Mouse (Mus musculus) R1 (cell line): ENCODE results near the gene Gm4756.
"Not testable (repeated sequence)": the region's sequence is repeated elsewhere in the genome, so short reads cannot be mapped to it uniquely, and the experiment has no call there.

Source experiments
- DNase-seq: peaks from one replicate; pipeline ENCODE4 v3.0.0-alpha.2; 2018; ENCODE audit warnings: low read depth, low spot score

Gm4756 gene

GRCm38 (mm10) chr12:72649611-72650330 lies at the start of gene Gm4756:
Gm4756 (minus strand) TSS chr12:72649661.
- DNase-seq: peak; percentile 97

DNA sequence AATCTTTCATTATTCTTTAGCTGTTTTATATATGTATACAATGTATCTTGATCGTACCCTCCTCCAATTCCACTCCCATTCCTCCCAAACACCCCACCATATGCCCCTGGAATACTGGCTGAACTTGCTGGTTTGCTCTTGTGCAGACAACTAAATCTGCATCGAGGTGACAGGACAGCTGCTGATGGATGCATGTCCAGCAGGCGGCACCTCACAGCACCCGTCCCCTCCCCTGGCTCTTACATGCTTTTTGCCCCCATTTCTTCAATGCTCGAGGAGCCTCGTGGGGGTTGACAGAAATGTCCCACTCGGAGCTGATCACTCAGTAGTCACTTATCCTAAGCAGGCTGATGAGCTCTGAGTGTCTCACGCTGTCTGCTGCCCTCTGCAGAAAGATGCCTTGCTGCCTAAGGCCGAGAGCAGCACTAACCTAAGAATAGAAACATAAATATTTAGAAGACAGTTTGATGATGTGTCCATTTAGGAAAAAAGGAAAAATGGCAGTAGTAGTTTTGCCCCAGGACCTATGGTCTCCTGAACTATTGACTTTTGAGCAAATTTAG lies 45.5 kb upstream of the Gm4756 start:
- peak; percentile 27 for DNase-seq

GRCm38 (mm10) chr12:72694438-72694837 lies 45.0 kb upstream of the Gm4756 start:
- no peak for DNase-seq

GRCm38 (mm10) chr12:72693895-72694294 lies 44.4 kb upstream of the Gm4756 start:
- peak; percentile 65 for DNase-seq

DNA sequence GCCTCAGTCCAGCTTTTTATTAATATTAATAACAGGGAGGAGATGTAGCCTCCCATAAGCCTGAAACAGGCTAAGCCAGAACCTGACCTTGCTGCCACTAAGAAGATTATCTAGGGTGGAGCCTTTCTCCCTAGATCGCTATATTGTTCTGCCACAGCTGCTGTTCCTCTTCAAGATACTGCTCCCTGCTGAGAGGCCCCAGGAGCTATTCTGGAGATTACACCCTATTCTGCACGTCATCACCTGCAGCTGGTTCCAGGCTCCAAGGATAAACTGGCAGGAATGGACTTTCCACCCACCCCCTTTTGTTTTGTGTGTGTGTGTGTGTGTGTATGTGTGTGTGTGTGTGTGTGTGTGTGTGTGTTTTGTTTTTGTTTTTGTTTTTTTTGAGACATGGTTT lies 38.8 kb upstream of the Gm4756 start:
- peak; percentile 84 for DNase-seq

GRCm38 (mm10) chr12:72687741-72688140 lies 38.3 kb upstream of the Gm4756 start:
- peak; percentile 83 for DNase-seq

DNA sequence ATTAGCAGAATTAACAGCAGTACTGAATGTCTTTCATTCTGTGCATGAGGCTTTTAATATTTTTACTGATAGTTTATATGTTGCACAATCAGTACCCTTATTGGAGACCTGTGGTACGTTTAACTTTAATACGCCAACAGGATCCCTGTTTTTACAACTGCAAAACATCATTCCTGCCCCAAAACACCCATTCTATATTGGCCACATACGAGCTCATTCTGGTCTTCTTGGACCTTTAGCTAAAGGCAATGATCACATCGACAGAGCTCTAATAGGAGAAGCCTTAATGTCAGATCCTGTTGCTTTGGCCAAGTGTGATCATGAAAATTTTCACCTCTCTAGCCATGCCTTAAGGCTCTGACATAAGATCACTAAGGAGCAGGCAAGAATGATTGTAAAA lies 37.1 kb upstream of the Gm4756 start:
- DNase-seq: not testable (repeated sequence)

DNA sequence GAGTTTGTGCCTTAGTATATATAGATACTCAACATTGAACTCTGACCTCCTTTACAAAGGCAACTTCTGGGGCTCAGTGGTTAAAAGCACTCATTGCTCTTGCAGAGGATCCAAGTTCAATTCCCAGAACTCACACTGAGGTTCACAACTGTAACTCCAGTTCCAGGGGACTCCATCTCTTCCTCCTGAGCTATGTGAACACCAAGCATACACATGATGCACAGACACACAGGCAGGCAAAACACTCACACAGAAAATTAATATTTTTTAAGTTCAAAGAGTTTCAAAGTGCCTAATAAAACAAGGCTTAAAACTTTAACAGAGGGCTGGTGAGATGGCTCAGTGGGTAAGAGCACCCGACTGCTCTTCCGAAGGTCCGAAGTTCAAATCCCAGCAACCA lies 34.2 kb upstream of the Gm4756 start:
- DNase-seq: no peak

DNA sequence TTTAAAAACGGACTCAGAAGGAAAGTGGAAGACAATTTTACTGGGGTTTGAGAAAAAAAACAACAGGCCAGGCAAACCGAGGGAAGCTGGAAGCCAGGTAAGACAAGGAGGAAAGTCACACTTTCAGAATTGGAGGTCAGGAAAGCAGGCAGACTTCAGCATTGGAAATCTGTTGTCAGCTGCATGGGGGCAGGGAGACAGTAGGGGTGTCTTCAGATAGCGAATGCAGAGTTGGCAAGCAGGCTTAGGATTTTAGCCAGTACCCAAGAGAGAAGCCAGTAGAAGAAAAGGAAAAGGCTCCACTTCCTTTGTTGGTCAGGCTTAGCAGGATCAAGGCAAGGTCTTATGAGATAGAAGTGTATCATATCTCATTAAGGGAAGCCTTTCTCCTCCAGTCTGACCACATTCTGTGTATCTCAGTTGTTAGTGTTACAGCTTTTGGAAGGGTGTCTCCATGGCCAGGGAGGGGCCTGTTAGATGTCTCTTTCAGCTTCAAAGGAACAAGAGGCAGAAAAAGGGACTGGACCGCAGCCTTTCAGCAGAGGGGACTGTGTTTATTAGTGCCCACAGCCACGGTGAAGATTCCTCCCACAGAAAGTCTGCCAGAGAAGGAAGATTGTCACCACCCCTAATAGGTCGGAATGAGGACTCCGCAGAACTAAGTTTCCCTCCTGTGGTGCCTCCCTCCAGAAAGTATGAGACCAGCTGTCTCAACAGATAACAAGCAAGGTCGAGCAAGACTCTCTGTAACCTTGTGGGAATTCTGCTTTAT lies 33.2 kb upstream of the Gm4756 start:
- no peak for DNase-seq

DNA sequence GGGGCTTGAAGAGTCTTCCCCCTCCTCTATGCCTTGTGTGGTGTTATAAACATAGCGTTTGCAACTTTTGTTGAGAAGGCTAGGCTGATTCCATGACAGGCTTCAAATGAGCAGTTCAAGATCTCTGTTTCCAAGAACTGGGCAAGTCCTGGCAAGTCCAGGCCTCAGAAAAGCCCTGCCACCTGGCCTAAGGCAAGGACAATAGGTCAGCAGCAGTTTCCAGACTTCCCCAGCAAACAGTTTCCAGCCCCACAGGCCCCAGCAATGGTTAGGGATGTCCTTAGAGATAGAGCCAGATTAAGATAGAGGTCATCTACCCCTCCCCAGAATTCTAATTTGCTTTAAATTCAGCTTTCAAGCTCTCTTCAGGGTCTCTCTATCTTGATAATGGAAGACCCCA lies 32.5 kb upstream of the Gm4756 start:
- no peak for DNase-seq

DNA sequence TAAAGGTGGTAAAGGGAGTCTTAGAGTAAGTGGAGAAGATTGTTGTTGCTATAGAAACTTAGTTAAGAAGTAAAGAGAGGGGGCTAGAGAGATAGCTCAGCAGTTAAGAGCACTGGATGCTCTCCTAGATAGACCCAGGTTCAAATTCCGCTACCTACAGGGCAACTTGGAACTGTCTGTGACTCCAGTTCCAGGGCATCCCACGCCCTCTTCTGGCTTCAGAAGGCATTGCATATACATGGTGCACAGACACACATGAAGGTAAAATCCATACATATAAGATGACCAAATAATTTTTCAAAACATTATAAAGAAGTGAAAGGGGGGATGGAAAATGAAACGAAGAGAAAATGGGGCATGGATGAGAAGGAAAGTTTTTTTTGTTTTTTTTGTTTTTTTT lies 30.2 kb upstream of the Gm4756 start:
- peak; percentile 55 for DNase-seq

DNA sequence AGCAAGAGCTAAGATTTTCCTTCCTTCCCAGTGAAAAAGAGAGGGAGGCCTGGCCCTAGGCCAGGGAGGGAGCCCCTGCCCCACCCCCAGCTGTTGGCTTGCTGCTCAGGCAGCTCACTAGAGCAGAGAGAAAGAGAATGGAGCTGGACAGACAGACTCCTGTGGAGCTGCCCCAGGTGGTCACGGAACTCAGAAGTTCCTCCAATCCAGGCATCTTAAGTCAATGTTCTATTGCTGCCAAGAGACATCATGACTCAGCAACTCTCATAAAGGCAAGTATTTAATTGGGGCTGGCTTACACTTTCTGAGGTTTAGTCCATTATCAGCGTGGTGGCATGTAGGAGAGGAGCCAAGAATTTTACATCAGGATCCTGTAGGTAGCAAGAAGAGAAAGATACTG lies 25.4 kb upstream of the Gm4756 start:
- peak; percentile 74 for DNase-seq

DNA sequence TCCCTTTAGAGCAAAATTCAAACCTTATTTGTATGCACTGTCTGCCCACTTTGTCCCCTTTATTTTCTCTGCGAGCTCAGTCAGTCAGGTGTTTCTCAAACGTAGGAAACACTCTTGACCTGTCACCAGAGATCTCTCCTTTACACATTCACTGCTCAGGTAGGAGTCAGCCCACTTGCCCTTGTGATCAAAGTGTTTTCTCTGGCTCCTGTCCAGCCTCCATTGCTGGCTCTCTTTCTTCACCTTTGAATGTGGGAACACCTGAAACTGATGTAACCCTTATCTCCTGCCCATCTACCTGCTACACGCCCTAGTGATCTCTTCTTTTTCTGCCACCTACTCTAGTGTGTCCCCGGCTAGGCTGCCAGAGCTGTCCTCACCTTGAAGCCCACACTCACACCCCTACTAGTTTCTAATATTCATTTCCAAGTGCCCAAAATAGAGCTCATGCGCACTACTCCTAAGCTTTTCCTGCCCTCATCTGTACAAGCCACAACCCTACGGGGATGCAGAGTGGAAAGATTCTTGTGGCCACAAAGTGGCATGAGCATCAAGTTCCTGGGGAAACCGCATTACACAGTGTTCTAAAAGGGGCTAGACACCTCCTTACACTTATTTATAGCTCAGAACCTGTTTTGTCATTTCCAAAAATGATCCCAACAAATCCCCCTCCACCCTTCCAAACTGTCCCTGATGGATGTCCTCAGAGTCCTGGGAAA lies 24.8 kb upstream of the Gm4756 start:
- no peak for DNase-seq

DNA sequence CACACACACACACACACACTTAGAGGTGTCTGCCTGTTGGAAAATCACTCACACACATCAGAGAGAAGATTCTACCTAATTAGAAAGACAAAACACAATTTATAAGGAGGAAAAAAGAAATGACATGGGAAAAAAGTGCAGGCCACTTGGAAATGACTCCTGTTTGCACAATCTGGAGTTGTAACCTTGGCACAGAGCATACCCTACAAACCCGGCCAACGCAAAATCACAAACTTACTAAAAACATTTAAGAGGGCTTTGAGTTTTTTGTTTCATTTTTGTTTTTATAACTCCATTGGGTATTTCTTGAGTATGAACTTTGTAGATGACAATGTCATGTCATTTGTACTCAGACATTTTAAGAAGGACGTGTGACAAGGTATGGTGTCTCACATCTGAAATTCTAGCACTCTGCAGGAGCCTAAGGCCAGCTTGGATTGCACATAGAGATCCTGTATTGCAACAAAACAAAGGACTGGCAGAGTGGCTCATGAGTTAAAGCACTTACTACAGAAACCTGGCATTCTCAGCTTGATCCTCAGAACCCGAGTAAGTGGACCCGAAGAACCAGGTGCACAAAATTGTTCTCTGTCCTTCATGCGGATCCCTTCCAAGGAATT lies 22.2 kb upstream of the Gm4756 start:
- DNase-seq: no peak

- no peak for DNase-seq
Observed at GRCm38 (mm10) chr12:72670921-72671320, 21.5 kb upstream of the Gm4756 start.

DNA sequence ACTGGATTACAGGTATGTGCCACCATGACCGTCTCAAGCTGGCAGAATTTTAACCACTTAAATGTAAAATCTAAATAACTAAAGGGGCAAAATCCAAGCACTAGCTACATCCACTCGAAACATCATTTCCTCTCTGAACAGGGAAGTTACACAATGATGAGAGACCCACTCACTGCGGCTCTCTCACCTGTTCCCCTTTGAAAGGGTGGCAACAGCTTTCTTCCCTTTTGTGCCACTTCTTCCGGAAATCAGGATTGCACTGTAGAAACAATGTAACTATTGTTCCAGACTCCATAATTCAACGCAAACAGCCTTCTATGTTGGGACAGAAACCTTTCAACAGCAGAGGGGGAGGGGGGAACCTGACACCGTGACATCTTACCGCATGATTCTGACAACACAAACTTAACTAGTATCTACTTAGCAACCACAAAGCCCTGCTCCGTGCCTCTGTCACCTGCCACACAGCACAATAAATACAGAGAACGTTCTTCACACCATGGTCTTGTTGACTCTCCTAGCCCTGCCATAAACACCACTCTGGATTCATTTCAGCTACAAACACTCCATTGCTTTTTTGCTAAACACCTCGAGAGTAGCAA lies 18.5 kb upstream of the Gm4756 start:
- DNase-seq: no peak

DNA sequence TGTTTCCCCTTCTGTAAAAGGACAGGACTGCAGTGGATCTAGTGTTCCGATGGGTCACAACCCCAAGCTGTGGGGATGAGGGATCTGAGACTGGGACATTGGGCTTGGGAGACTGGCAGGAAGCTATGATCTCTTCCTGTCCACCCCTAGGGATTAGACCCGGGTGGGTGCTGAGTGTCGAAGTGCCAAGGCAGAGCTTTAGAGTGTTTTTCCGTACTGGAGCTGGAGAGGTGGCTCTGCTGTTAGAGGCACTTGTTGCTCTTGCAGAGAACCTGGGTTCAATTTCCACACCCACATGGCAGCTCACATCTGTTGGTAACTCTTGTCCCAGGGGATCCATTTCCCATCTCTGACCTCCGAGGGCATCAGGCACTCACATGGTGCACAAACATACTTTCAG lies 16.6 kb upstream of the Gm4756 start:
- DNase-seq: no peak

- peak; percentile 86 for DNase-seq
Observed at GRCm38 (mm10) chr12:72664735-72665337, 15.4 kb upstream of the Gm4756 start, which contains the start of gene Dhrs7. Dhrs7 (minus strand) TSS chr12:72664909.

DNA sequence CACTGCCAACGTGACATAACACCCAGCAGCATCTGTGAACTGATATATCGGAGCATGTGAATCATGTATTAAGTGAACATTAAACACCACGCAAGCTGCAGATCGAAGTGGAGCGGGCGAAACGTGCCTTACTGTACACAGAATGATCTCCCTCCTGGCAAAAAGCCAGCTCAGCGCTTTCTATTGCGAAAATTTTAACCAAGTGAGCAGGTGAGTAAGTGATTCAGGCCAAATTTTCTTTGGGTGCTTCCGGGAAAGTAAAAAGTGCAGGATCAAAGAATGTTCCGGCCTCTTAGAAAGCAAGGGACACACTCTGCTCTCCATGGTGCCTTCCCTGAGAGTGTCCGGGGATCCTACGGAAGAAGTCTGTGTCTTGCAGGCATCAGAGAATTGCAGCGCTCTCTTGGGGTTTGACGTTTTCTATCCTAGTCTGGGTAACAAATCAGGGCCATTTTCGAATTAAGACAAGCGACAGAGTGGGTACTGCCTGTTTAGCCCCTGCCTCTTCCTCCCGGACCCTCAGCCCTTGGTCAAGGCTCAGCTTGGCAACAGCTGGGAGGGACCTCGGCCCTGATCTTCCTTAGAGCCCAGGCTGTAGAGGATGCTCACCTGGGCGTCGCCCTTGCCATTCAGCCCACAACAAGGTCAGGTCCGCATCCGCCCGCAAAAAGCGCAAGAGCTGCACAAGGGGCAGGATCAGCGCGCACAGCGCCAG lies 14.7 kb upstream of the Gm4756 start:
- no peak for DNase-seq

- DNase-seq: no peak
Observed at GRCm38 (mm10) chr12:72655775-72656174, 6.3 kb upstream of the Gm4756 start.
